Mouse (Mus musculus): ENCODE results near the gene Trpm4. TPM values are rescaled to one million over a fixed set of nuclear protein-coding genes. Genes with fewer than 3 reads are reported as not detected.
"Not testable (repeated sequence)": the region's sequence is repeated elsewhere in the genome, so short reads cannot be mapped to it uniquely, and the experiment has no call there.

Trpm4 gene
- polyA plus RNA-seq, 1 experiment from 2014 or later = 1.7 TPM

DNA sequence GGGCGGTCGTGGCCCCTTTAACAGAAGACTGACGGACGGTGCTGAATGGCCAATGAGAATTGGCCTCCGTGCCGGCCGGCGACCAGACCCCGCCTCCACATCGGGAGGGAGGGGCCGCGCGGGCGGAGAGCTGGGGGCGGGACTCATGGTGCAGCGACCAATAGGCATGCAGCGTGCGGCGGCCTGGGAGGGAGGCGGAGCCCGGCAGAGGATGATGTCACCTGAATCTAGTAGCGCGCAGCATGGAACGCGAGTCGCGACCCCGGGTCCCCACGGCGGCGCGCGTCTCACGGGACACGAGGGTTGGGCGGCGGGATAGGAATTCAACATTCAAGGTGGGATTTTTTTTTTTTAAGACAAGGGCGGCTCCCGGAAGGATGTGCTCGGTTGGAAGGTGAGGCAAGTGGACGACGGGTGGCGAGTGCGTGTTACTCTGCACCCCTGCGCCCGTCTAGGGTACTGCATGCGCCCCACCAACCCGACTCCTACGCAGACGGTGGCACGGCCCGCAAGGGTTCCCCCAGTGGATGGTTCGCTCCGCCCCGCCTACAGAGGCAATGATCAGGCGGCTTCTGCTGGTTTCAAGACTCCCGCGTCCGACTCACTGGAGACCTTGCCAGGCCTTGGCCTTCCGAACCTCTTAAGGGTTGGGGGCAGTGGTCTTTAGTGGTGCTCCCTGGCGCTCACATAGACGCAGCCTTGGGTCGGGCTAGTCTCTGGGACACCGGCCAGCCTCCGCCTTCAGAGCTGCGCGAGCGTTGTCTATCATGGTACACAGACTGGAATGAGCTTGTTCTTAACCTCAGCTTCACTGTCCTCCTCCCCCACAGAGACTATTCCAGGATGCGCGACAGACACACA lies 33.7 kb upstream of the Trpm4 start:
- H3K9me3 ChIP-seq (replicated peaks; ENCODE audit: control insufficient read depth, low read length) = no peaks in the 10 kb centered on the region
- peak; percentile 87 for ATAC-seq (ENCODE audit: low read depth)
- H3K9ac ChIP-seq (ENCODE audit: low read depth, low read length) = peak overlapping the region; percentile 63
- no peak overlapping the region for H3K27ac ChIP-seq (ENCODE audit: low read length)
- no peaks in the 10 kb centered on the region for H3K36me3 ChIP-seq (ENCODE audit: control insufficient read depth, insufficient read depth)
- peak overlapping the region; percentile 65 for H3K4me3 ChIP-seq (ENCODE audit: low read depth, low read length)
- under 1% methylated on average over 70 of the region's 70 CpGs for WGBS (ENCODE audit: insufficient replicate concordance)
- peak overlapping the region; percentile 91 for H3K4me2 ChIP-seq (ENCODE audit: low read depth, low read length)
- peaks cover 68% of the 10 kb centered on the region for H3K27me3 ChIP-seq (ENCODE audit: control insufficient read depth, insufficient read depth, low read depth, low read length)
- H3K4me1 ChIP-seq (ENCODE audit: control insufficient read depth, low read depth, low read length) = peaks cover 30% of the 10 kb centered on the region

DNA sequence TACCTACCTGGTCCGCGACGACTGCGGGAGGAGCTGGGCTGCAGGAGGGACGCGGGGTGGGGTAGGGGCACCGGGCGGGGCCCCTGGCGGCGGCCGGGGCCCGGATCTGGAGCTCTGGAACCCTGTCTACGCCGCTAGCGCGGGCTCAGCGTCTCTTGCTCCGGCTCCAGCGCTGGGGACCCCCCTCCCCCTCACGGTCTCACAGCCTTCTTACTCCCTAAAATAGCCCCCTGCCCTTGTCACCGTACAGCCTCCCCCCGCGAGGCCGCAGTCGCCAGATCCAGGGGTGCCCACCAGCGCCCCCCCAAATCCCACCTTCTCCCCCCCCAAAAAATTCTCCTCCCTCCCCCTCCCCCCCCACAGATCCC lies 33.1 kb upstream of the Trpm4 start, which contains the start of gene Ppfia3:
Gene Ppfia3, minus strand, starts transcription at position 368 of the 368 bp plus-strand sequence.
- peak within 1 kb of the TSS; percentile 65 for H3K4me3 ChIP-seq (ENCODE audit: low read depth, low read length)
- H3K27ac ChIP-seq (ENCODE audit: low read length) = no peak within 1 kb of the TSS
- H3K9ac ChIP-seq (ENCODE audit: low read depth, low read length) = peak within 1 kb of the TSS; percentile 63
- no peaks in the 10 kb centered on the region for H3K36me3 ChIP-seq (ENCODE audit: control insufficient read depth, insufficient read depth)
- H3K27me3 ChIP-seq (ENCODE audit: control insufficient read depth, insufficient read depth, low read depth, low read length) = peaks cover 74% of the 10 kb centered on the region
- peak within 1 kb of the TSS; percentile 91 for H3K4me2 ChIP-seq (ENCODE audit: low read depth, low read length)
- H3K9me3 ChIP-seq (replicated peaks; ENCODE audit: control insufficient read depth, low read length) = no peaks in the 10 kb centered on the region
- 0% methylated on average over 21 of the region's 26 CpGs for WGBS (ENCODE audit: insufficient replicate concordance)
- peaks cover 33% of the 10 kb centered on the region for H3K4me1 ChIP-seq (ENCODE audit: control insufficient read depth, low read depth, low read length)
- ATAC-seq (ENCODE audit: low read depth) = no peak

DNA sequence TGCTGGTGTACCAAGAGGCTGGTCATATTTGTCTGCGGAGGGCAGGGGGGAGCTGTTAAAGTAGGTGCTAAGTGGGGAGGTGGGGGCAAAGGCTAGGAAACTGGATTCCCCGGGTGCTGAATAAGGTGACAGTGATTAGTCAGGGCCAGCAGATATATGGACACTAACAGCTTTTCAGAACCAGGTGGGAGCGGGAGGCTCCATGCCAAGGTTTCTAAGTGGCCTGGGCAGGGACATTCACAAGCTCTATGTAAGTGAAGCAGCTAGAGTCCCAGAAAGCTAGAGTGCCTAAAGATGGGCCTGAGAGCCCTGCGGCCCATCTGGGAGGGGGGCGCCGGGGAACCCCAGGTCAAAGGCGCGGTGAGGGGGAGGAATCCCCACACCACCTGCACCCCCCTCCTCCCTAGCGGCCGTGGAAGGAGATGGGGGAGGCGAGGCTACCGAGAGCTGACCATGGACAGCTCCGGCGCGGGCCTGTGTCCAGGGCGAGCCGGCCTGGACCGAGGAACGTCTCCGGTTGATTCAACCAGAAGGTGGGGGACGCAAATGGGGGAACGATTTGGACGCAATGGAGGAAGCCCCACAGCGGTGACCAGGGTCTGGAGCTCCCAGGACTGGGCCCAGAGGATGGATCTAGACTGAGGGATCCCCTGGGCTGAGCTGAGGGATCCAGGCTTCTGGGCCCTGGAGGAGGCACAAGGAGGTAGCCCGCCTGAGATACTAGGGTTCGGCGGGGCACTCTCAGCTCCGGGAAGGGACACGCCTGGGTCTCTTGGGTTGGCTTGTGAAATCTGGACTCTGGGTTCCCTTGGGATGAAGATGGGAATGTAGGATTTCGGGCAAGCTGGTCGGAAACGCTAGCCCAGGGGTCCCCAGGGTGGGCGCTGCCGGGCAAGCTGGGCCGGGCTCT lies 32.4 kb upstream of the Trpm4 start:
- H3K4me2 ChIP-seq (ENCODE audit: low read depth, low read length) = peak overlapping the region; percentile 91
- ATAC-seq (ENCODE audit: low read depth) = no peak
- H3K4me3 ChIP-seq (ENCODE audit: low read depth, low read length) = peak overlapping the region; percentile 65
- H3K27me3 ChIP-seq (ENCODE audit: control insufficient read depth, insufficient read depth, low read depth, low read length) = peaks cover 81% of the 10 kb centered on the region
- H3K9ac ChIP-seq (ENCODE audit: low read depth, low read length) = 0 out of 2 replicates have a peak overlapping the region, but pooled peaks have one; percentile 33
- no peak overlapping the region for H3K27ac ChIP-seq (ENCODE audit: low read length)
- WGBS (ENCODE audit: insufficient replicate concordance) = 5% methylated on average over 34 of the region's 35 CpGs
- peaks cover 39% of the 10 kb centered on the region for H3K4me1 ChIP-seq (ENCODE audit: control insufficient read depth, low read depth, low read length)
- no peaks in the 10 kb centered on the region for H3K9me3 ChIP-seq (replicated peaks; ENCODE audit: control insufficient read depth, low read length)
- no peaks in the 10 kb centered on the region for H3K36me3 ChIP-seq (ENCODE audit: control insufficient read depth, insufficient read depth)

DNA sequence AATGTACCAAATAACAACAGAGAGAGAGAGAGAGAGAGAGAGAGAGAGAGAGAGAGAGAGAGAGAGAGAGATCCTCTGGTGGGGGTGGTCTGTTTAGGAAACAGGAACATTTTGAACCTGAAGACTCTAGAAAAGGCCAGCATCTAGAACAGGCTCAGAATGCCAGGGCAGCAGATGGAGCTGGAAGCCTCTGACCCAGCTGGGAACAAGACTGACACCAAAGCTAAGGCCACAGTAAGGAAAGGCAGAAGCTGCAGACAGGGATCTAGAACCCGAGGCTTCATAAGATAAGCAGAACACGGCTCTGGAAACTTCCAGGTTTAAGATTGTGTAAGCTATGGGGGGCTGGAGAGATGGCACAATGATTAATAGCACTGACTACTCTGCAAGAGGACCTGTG lies 30.4 kb upstream of the Trpm4 start:
- no peaks in the 10 kb centered on the region for H3K9me3 ChIP-seq (replicated peaks; ENCODE audit: control insufficient read depth, low read length)
- H3K9ac ChIP-seq (ENCODE audit: low read depth, low read length) = no peak overlapping the region
- H3K4me3 ChIP-seq (ENCODE audit: low read depth, low read length) = no peak overlapping the region
- H3K4me2 ChIP-seq (ENCODE audit: low read depth, low read length) = no peak overlapping the region
- WGBS (ENCODE audit: insufficient replicate concordance) = 33% methylated on average over 2 of the region's 2 CpGs
- no peak overlapping the region for H3K27ac ChIP-seq (ENCODE audit: low read length)
- H3K36me3 ChIP-seq (ENCODE audit: control insufficient read depth, insufficient read depth) = no peaks in the 10 kb centered on the region
- peaks cover 79% of the 10 kb centered on the region for H3K27me3 ChIP-seq (ENCODE audit: control insufficient read depth, insufficient read depth, low read depth, low read length)
- peaks cover 27% of the 10 kb centered on the region for H3K4me1 ChIP-seq (ENCODE audit: control insufficient read depth, low read depth, low read length)
- no peak for ATAC-seq (ENCODE audit: low read depth)

DNA sequence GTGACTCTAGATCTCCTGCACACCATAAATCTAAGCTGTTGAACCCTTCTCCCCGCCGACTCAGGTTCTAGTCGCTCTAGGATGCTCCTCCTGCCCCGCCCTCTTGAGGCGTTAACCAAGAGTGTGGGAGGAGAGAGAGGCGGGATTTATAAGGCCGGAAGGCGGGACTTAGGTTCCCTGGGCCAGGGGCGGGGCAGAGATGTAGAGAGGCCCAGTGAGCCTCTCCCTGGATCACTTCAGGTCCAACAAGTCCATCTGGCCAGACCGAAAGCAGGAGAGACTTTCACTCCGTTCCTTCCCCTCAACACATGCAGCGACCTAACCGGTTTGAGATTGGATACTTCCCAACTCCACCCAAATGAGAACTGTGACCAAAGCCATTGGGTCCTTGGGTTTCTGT lies 29.2 kb upstream of the Trpm4 start:
- no peak overlapping the region for H3K4me3 ChIP-seq (ENCODE audit: low read depth, low read length)
- no peaks in the 10 kb centered on the region for H3K36me3 ChIP-seq (ENCODE audit: control insufficient read depth, insufficient read depth)
- H3K9me3 ChIP-seq (replicated peaks; ENCODE audit: control insufficient read depth, low read length) = no peaks in the 10 kb centered on the region
- 5% methylated on average over 13 of the region's 13 CpGs for WGBS (ENCODE audit: insufficient replicate concordance)
- peaks cover 71% of the 10 kb centered on the region for H3K27me3 ChIP-seq (ENCODE audit: control insufficient read depth, insufficient read depth, low read depth, low read length)
- peaks cover 26% of the 10 kb centered on the region for H3K4me1 ChIP-seq (ENCODE audit: control insufficient read depth, low read depth, low read length)
- no peak overlapping the region for H3K27ac ChIP-seq (ENCODE audit: low read length)
- ATAC-seq (ENCODE audit: low read depth) = no peak
- H3K4me2 ChIP-seq (ENCODE audit: low read depth, low read length) = no peak overlapping the region
- H3K9ac ChIP-seq (ENCODE audit: low read depth, low read length) = no peak overlapping the region

DNA sequence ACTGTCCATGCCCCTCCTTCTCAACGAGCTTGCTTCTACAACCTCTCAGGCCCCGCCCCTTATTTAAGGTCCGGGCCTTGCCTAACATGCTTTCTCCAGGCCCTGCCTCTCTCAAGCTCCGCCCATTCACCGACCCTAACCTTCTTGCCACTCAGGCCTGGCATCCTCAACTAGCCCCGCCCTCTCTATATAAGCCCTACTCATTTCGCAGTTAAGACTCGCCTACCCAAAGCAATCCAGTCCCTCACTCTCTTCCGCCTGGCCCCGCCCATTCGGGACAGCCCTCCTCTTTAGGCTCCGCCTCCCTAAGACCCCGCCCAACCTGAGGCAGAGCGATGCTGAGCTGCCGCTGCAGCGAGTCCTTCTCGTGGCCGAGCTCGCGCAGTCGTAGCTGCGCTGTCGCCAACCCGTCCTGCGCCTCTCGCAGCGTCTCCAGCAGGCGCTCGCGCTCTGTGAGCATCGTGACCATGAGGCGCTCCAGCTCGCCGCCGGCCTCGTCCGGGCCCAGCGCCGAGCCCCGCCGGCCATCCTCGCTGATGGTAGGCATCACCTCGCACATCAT lies 27.7 kb upstream of the Trpm4 start:
- WGBS (ENCODE audit: insufficient replicate concordance) = under 1% methylated on average over 43 of the region's 43 CpGs
- no peak overlapping the region for H3K27ac ChIP-seq (ENCODE audit: low read length)

DNA sequence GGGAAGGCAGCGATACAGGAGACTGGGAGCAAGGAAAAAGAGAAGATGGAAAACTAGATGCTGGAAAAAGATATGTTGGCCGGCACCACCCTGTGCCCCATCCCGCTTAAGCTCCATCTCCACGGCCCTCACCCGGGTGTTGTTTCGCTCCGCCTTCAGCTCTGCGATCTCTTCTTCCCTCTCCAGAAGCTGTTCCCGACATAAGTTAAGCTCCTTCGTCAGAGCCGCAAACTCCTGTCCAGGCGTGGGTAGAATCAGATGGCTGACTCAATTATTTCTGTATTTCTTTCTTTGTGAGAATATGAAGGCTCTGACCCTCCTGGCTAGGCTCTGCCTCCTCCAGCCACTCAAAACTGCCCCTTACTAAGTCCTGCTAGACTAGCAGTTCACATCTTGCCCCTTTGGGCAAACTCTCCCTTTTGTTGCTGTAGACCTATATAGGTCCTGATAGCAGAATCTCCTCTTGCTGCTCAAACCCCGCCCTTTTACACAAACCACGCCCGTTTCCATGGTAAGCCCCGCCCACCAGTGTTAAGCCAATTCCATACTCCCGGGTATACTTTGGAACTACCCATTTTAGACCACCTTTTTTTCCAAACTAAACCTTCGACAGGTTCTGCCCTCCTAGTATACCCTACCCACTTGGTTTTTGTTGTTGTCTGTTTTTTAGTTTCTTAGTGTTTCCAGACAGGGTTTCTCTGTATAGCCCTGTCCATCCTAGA lies 27.0 kb upstream of the Trpm4 start:
- WGBS (ENCODE audit: insufficient replicate concordance) = 41% methylated on average over 18 of the region's 18 CpGs
- H3K36me3 ChIP-seq (ENCODE audit: control insufficient read depth, insufficient read depth) = no peaks in the 10 kb centered on the region
- ATAC-seq (ENCODE audit: low read depth) = no peak
- peaks cover 58% of the 10 kb centered on the region for H3K27me3 ChIP-seq (ENCODE audit: control insufficient read depth, insufficient read depth, low read depth, low read length)
- no peak overlapping the region for H3K4me3 ChIP-seq (ENCODE audit: low read depth, low read length)
- H3K9me3 ChIP-seq (replicated peaks; ENCODE audit: control insufficient read depth, low read length) = no peaks in the 10 kb centered on the region
- H3K27ac ChIP-seq (ENCODE audit: low read length) = no peak overlapping the region
- H3K4me1 ChIP-seq (ENCODE audit: control insufficient read depth, low read depth, low read length) = peaks cover 12% of the 10 kb centered on the region
- H3K9ac ChIP-seq (ENCODE audit: low read depth, low read length) = no peak overlapping the region
- H3K4me2 ChIP-seq (ENCODE audit: low read depth, low read length) = no peak overlapping the region

More for the DNA sequence above, 27.7 kb upstream of the Trpm4 start:
- peak; percentile 66 for ATAC-seq (ENCODE audit: low read depth)
- Histone ChIP-seq H3K36me3 (ENCODE audit: control insufficient read depth, insufficient read depth) (no peaks in the 10 kb centered on the region), H3K9me3 (replicated peaks; ENCODE audit: control insufficient read depth, low read length) (no peaks in the 10 kb centered on the region), H3K4me2 (ENCODE audit: low read depth, low read length) (peak overlapping the region; percentile 54), H3K27me3 (ENCODE audit: control insufficient read depth, insufficient read depth, low read depth, low read length) (peaks cover 65% of the 10 kb centered on the region), H3K4me3 (ENCODE audit: low read depth, low read length) (peak overlapping the region; percentile 45), H3K4me1 (ENCODE audit: control insufficient read depth, low read depth, low read length) (peaks cover 15% of the 10 kb centered on the region), H3K9ac (ENCODE audit: low read depth, low read length) (no peak overlapping the region)

DNA sequence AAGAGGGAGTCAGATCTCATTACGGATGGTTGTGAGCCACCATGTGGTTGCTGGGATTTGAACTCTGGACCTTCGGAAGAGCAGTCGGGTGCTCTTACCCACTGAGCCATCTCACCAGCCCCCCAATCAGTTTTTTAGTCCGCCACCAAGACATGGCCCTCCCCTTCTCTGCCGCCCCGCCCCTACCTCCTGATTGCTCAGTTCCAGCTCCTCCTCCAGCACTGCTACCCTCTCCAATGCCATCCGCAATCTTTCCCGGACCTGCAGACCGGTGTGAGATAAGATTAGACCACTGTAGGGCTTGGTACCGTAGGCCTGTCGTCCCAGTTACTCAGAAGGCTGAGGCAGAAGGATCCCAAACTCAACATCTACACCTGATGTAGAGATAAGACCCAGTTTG lies 25.5 kb upstream of the Trpm4 start:
- not testable (repeated sequence) for H3K9ac ChIP-seq (ENCODE audit: low read depth, low read length); ATAC-seq (ENCODE audit: low read depth); H3K9me3 ChIP-seq (replicated peaks; ENCODE audit: control insufficient read depth, low read length); H3K27ac ChIP-seq (ENCODE audit: low read length); H3K36me3 ChIP-seq (ENCODE audit: control insufficient read depth, insufficient read depth); H3K4me2 ChIP-seq (ENCODE audit: low read depth, low read length); H3K4me3 ChIP-seq (ENCODE audit: low read depth, low read length)
- Histone ChIP-seq H3K4me1 (ENCODE audit: control insufficient read depth, low read depth, low read length) (peaks cover 12% of the 10 kb centered on the region), H3K27me3 (ENCODE audit: control insufficient read depth, insufficient read depth, low read depth, low read length) (peaks cover 43% of the 10 kb centered on the region)
- WGBS (ENCODE audit: insufficient replicate concordance) = 40% methylated on average over 10 of the region's 11 CpGs

All from liver, embryonic 16.5 days (tissue).